Mouse (Mus musculus) stomach, embryonic 14.5 days (tissue): ENCODE measurements at regions not wholly inside any gene's neighbourhood (a gene's known extent, or its start where the extent isn't known, plus 50 kb on each side); places are given as distances from the start of the nearest gene placed in this dataset.
A peak's percentile ranks its signal among the peaks of the same experiment; 100 is the strongest.

Experiments used
- ATAC-seq: fragments of 200-750 bp; cut with Nextera tagmentation; 2 replicates; pipeline ENCODE4 v1.8.0; 2017; ENCODE audit warnings: low read depth, moderate TSS enrichment; ENCODE audit not compliant: insufficient number of reproducible peaks, insufficient read depth, low FRiP score
- H3K27ac ChIP-seq: fragments of 300-500 bp; sonication (generic); 2 replicates; pipeline ENCODE4 v1.5.1; 2014; ENCODE audit warnings: mild to moderate bottlenecking, low read length, moderate library complexity, mixed read lengths
- H3K27me3 ChIP-seq: fragments of 300-500 bp; sonication (generic); 2 replicates; pipeline ENCODE4 v1.6.1; 2014; ENCODE audit warnings: low read length, control low read depth, mixed read lengths; ENCODE audit not compliant: control insufficient read depth, insufficient read depth
- H3K36me3 ChIP-seq: fragments of 300-500 bp; sonication (generic); 2 replicates; pipeline ENCODE4 v1.6.1; 2014; ENCODE audit warnings: mild to moderate bottlenecking, control low read depth, low read length, moderate library complexity, mixed read lengths; ENCODE audit not compliant: control insufficient read depth, insufficient read depth
- H3K4me1 ChIP-seq: fragments of 300-500 bp; sonication (generic); 2 replicates; pipeline ENCODE4 v1.6.1; 2014; ENCODE audit warnings: low read length, control low read depth, mixed read lengths; ENCODE audit not compliant: control insufficient read depth, insufficient read depth
- H3K4me2 ChIP-seq: fragments of 300-500 bp; sonication (generic); replicated peaks from 2 replicates; pipeline ENCODE4 v1.6.1; 2014; ENCODE audit warnings: low read depth, low read length, control low read depth
- H3K4me3 ChIP-seq: fragments of 300-500 bp; sonication (generic); 2 replicates; pipeline ENCODE4 v1.5.1; 2014; ENCODE audit warnings: low read depth, low read length, control low read depth
- H3K9ac ChIP-seq: fragments of 300-500 bp; sonication (generic); replicated peaks from 2 replicates; pipeline ENCODE4 v1.6.1; 2014; ENCODE audit warnings: low read depth, mild to moderate bottlenecking, control low read depth, low read length, moderate library complexity, mixed read lengths
- H3K9me3 ChIP-seq: fragments of 300-500 bp; sonication (generic); 2 replicates; pipeline ENCODE4 v1.6.1; 2016; ENCODE audit warnings: low read depth, low read length, control low read depth; ENCODE audit not compliant: control insufficient read depth
- WGBS: fragments of 180-500 bp; shearing (Covaris S2); extraction: QIAGEN DNeasy Blood & Tissue Kit; methylation state at CpG from one replicate; pipeline ENCODE4 v1.1.7; 2014; 5-methylcytosine and 5-hydroxymethylcytosine counted together

DNA sequence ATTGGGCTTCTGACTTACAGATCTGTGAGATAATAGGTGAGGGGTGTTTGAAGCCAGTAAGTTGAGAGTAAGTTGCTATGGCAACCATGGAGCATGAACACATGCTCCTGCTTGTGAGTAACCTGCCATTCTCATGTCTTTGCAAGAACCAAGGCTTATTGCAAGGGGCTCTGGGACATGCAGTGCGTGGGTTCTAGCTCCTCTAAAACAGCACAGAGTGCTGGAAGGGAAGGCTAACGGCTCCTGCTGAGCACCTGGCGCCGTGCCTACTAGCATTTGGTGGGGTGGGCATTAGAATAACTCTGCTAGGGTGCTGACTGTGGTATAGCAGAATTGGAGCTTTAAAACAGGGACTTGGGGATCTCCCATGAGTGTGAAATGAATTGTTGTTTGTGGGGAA lies 130.2 kb downstream of the Slc4a3 start:
- Histone ChIP-seq H3K27me3 (no peaks in the 10 kb centered on the region), H3K27ac (no peak overlapping the region), H3K36me3 (no peaks in the 10 kb centered on the region), H3K4me2 (no peak overlapping the region), H3K4me1 (no peaks in the 10 kb centered on the region), H3K9me3 (no peaks in the 10 kb centered on the region), H3K4me3 (no peak overlapping the region), H3K9ac (no peak overlapping the region)
- ATAC-seq: no peak
- 94% methylated on average over 4 of the region's 4 CpGs for WGBS

DNA sequence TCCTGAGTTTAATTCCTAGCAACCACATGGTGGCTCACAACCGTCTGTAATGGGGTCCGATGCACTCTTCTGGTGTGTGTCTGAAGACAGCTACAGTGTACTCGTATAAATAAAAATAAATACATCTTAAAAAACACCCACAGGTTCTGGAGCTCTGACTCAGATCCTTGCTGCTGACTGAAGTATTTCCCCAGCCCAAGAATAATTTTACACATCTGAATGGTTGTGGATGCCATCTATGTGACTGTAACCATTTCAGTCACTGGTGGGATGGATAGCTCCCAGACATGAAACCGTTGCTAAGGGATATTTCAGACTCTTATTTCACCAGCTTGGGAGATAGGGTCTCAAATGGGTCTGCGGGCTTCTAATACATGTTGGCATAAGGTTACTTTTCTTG lies 131.6 kb downstream of the Slc4a3 start:
- Histone ChIP-seq H3K27ac (no peak overlapping the region), H3K36me3 (no peaks in the 10 kb centered on the region), H3K4me1 (no peaks in the 10 kb centered on the region), H3K9ac (no peak overlapping the region), H3K4me2 (no peak overlapping the region), H3K9me3 (peaks cover 3% of the 10 kb centered on the region; the same call in 1 of the 2 replicates), H3K4me3 (no peak overlapping the region), H3K27me3 (no peaks in the 10 kb centered on the region)
- no peak for ATAC-seq
- 72% methylated on average over 5 of the region's 5 CpGs for WGBS

DNA sequence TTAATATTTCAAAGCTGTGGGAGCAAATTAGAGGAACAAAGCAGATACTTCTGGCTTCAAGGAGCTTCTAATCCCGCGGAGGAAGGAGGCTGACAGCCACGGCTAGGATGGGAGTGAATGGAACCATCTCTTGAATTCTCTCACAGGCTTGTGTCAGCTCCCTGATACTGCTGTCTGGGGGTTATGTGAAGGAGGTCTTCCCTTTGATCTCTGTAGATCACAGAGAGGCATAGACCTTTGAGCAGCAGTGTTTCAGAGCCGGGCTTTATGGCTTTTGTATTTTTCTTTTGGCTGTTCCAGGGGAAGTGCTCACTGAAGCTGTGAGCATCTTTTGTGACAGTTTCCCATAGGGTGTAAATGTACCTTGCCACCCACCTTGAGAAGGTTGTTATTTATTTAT lies 132.2 kb downstream of the Slc4a3 start:
- no peak for ATAC-seq
- H3K27ac ChIP-seq: no peak overlapping the region
- H3K27me3 ChIP-seq: no peaks in the 10 kb centered on the region
- no peaks in the 10 kb centered on the region for H3K36me3 ChIP-seq
- no peak overlapping the region for H3K4me2 ChIP-seq
- no peak overlapping the region for H3K4me3 ChIP-seq
- H3K9ac ChIP-seq: no peak overlapping the region
- 66% methylated on average over 4 of the region's 4 CpGs for WGBS
- H3K4me1 ChIP-seq: no peaks in the 10 kb centered on the region
- peaks cover 3% of the 10 kb centered on the region; the same call in 1 of the 2 replicates for H3K9me3 ChIP-seq

DNA sequence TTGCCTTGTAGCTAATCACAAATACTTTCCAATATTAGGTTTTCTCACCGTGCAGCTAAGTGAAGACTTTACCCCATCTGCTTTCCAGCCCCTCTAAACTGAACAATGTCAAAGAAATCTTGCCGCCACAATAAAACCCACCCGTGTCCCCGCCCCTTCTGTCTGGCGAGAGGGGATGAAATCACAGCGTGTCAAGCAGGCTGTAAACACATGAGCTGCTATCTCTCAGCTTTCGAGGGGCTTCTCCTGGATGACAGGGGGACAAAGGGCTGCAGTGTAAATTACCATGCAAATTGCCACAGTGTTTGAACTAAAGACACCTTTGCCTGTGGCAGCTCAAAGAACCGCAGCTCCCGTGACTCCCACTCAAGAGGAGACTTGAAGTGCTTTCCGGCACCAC lies 134.3 kb downstream of the Slc4a3 start:
- WGBS: 22% methylated on average over 10 of the region's 10 CpGs
- H3K36me3 ChIP-seq: no peaks in the 10 kb centered on the region
- no peak overlapping the region for H3K27ac ChIP-seq
- peaks cover 3% of the 10 kb centered on the region; the same call in 1 of the 2 replicates for H3K9me3 ChIP-seq
- H3K4me3 ChIP-seq: no peak overlapping the region
- ATAC-seq: no peak
- H3K4me1 ChIP-seq: no peaks in the 10 kb centered on the region
- H3K27me3 ChIP-seq: no peaks in the 10 kb centered on the region
- H3K9ac ChIP-seq: no peak overlapping the region
- H3K4me2 ChIP-seq: no peak overlapping the region

DNA sequence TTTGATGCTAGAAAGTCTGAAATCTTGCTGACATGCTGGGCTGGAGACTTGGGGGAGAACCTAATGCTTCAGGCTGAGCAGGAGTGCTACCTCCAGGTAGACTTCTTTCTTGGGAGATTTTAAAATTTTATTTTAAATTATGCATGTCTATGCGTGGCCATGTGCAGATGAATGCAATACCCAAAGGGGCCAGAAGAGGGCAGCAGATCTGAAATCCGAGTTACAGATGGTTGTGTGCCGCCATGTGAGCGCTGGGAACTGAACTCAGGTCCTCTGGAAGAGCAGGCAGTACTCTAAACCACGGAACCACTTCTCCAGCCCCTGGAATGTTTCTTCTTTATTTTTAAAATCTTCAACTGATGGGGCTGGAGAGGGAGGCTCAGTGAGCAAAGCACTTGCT lies 135.8 kb downstream of the Slc4a3 start:
- no peaks in the 10 kb centered on the region for H3K4me1 ChIP-seq
- 93% methylated on average over 5 of the region's 5 CpGs for WGBS
- no peak for ATAC-seq
- H3K27me3 ChIP-seq: no peaks in the 10 kb centered on the region
- no peak overlapping the region for H3K9ac ChIP-seq
- no peak overlapping the region for H3K4me2 ChIP-seq
- peaks cover 3% of the 10 kb centered on the region; the same call in 1 of the 2 replicates for H3K9me3 ChIP-seq
- no peak overlapping the region for H3K27ac ChIP-seq
- no peak overlapping the region for H3K4me3 ChIP-seq
- no peaks in the 10 kb centered on the region for H3K36me3 ChIP-seq

DNA sequence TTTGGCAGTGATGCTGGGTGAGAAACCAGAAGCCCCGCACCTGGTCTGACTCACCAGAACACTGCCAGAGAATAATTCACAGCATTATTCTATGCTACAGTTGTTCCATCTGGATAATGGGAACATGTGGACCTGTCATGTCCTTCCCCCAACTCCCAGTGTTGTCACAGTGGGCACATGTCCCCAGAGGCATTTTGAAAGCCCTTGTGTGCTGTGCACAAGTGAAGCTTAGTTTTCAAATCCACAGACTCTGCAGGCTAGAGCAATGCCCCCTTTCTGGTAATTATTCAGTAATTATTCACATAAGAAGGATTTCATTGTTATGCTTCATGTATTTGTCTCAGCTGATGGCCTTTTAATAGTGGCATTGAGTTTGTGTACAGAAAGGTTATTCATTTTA lies 146.7 kb downstream of the Slc4a3 start:
- ATAC-seq: 0 out of 2 replicates have a peak, but pooled peaks have one; percentile 46
- 84% methylated on average over 1 of the region's 1 CpGs for WGBS

DNA sequence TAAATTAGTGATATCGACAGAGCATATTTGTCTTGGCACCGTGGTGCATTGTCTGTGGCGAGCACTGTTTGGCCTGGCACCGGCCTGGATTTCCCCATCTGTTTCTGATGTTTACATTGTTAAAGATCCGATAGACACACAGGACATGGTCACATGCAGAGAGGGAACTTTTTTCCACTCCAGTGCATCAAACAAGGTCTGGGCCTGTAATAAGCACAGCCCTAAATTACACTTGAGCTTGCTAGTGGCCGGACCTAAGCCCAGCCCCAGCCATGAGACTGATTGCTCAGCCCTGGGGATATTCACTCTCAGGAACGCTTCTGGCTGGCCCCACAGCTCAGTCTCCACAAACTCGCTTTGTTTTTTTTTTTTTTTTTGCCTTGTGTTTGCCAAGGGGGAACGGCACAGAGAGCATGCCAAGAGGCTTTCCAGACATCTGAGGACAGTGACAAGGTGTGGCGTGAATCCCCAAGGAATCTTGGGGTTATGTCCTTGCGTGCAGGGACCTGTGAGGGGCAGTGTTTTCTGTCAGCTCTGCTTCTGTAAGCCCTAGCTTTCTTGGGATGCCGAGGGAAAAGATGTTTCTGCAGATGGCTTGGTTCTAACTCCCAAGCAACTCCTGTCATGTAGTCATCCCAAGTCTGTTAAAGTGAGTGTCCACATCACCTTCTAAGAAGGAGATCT lies 147.3 kb downstream of the Slc4a3 start:
- no peak overlapping the region for H3K4me3 ChIP-seq
- no peaks in the 10 kb centered on the region for H3K9me3 ChIP-seq
- H3K27me3 ChIP-seq: no peaks in the 10 kb centered on the region
- H3K36me3 ChIP-seq: no peaks in the 10 kb centered on the region
- H3K27ac ChIP-seq: no peak overlapping the region
- WGBS: 37% methylated on average over 12 of the region's 12 CpGs
- peaks cover 6% of the 10 kb centered on the region; the same call in 1 of the 2 replicates for H3K4me1 ChIP-seq
- H3K9ac ChIP-seq: no peak overlapping the region
- ATAC-seq: peak; percentile 65; the same call in 1 of the 2 replicates
- H3K4me2 ChIP-seq: no peak overlapping the region

More for the DNA sequence above, 146.7 kb downstream of the Slc4a3 start:
- Histone ChIP-seq H3K4me2 (no peak overlapping the region), H3K36me3 (no peaks in the 10 kb centered on the region), H3K4me3 (no peak overlapping the region), H3K9ac (no peak overlapping the region), H3K27me3 (no peaks in the 10 kb centered on the region), H3K4me1 (peaks cover 6% of the 10 kb centered on the region; the same call in 1 of the 2 replicates), H3K9me3 (no peaks in the 10 kb centered on the region), H3K27ac (no peak overlapping the region)

DNA sequence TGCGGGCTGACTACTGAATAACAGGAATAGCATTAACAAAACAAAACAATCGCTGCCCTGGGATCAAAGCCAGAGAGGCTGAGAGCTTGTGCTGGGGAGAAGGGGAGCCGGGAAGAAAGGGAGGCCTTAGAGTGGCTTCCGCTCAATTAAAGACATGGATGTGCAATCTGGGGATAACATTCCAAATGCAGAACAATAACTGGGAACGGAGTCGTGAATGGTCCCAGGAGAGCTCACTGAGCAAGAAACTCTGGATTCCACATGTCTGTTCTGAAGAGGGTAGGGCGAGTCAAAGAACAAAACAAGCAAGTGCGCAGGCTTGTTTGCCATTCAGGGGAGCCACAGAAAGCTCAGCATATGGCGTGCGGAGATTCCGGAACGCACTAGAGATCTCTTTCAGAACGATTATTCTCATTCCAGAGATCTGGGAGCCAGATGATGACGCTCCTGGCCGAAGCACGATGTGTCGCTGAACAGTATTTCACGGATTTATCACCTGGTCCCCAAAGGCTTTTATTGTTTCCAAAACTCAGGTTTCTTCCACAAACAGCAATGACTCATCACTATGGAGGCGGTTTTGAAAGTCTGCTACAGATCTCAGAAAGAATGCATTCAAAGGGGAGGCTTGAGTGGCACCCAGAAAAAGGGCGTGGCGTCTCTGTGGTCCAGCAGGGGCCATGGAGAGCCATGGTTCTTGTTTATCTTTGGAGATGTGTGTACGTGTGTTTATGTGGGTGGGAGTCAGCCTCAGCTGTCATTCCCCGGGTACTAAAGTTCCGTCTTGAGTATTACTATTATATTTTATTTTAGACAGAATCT lies 159.0 kb downstream of the Slc4a3 start:
- Histone ChIP-seq H3K27ac (no peak overlapping the region), H3K36me3 (no peaks in the 10 kb centered on the region), H3K4me2 (no peak overlapping the region), H3K4me3 (no peak overlapping the region), H3K9ac (no peak overlapping the region), H3K9me3 (no peaks in the 10 kb centered on the region), H3K4me1 (no peaks in the 10 kb centered on the region), H3K27me3 (no peaks in the 10 kb centered on the region)
- no peak for ATAC-seq
- WGBS: 57% methylated on average over 24 of the region's 24 CpGs
